Mouse (Mus musculus) large intestine, adult 2 months (tissue): ENCODE results near the gene Grid1. TPM values are rescaled to one million over a fixed set of nuclear protein-coding genes. Genes with fewer than 3 reads are reported as not detected.

Source experiments
- DNase-seq: peaks from one replicate; pipeline ENCODE4 v3.0.0-alpha.2; 2012; ENCODE audit warnings: low read depth, low spot score
- WGBS: fragments of 180-500 bp; shearing (Covaris S2); methylation state at CpG from one replicate; pipeline ENCODE4 v1.1.7; 2018; 5-methylcytosine and 5-hydroxymethylcytosine counted together
- polyA plus RNA-seq: library from polyadenylated mRNA; depleted of rRNA; stranded (reverse); fragments of >200 nt; gene quantifications from 2 replicates; pipeline ENCODE4 v1.2.3, GENCODE M21; 2012

Grid1 gene
- polyA plus RNA-seq, 1 experiment, result 0.01 TPM

- no peak for DNase-seq
- 35% methylated on average over 3 of the region's 3 CpGs for WGBS
These were observed 6.0 kb downstream of the Grid1 start for GRCm38 (mm10) chr14:34825902-34826301.

- 54% methylated on average over 6 of the region's 6 CpGs for WGBS
- no peak for DNase-seq
These were observed 9.9 kb downstream of the Grid1 start for GRCm38 (mm10) chr14:34829831-34830230.

DNA sequence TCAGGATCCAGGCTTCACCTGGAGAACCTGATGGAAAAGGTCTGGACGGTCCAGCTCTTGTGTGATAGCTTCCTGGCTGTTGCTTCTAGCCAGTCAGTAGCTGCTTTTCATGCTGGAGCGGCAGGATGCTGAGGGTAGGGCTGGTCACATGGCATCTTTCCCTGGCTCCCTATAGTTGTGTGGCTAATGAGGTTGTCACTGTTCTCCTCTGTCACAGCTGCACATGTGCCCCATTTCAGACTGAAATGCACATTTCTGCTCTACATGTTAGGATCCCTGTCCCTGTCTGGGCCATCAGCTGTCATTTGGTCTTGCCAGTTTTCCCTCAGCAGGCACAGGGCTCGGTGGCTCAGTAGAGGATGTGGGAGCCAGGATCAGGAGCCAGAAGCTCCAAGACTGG lies 17.2 kb downstream of the Grid1 start:
- DNase-seq, result no peak
- WGBS, result 77% methylated on average over 3 of the region's 3 CpGs

GRCm38 (mm10) chr14:34838999-34839398 lies 19.1 kb downstream of the Grid1 start:
- WGBS, result 55% methylated on average over 6 of the region's 6 CpGs
- DNase-seq, result no peak

GRCm38 (mm10) chr14:34839898-34840297 lies 20.0 kb downstream of the Grid1 start:
- WGBS, result 87% methylated on average over 4 of the region's 4 CpGs
- no peak for DNase-seq

GRCm38 (mm10) chr14:34843579-34843978 lies 23.7 kb downstream of the Grid1 start:
- WGBS, result 66% methylated on average over 5 of the region's 5 CpGs
- DNase-seq, result no peak

DNA sequence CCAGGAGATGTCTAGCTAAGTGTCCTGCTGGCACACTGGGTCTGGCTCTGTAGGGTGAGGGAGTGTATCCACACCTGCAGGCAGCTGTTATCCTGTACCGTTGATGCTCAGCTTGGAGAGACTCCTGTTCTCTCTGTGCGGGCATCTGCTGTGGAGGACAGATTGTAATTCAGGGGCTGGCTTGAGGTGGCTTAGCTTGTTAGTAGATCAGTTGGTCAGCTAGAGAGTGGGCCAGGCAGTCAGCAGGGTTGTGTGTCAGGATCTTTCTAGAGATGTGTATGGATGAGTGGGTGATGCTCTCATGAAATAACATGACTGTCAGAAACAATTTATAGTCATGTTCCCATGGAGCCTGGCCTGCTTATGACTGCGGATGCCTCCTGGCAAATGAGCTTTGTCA lies 24.3 kb downstream of the Grid1 start:
- DNase-seq, result no peak
- WGBS, result 85% methylated on average over 3 of the region's 3 CpGs

DNA sequence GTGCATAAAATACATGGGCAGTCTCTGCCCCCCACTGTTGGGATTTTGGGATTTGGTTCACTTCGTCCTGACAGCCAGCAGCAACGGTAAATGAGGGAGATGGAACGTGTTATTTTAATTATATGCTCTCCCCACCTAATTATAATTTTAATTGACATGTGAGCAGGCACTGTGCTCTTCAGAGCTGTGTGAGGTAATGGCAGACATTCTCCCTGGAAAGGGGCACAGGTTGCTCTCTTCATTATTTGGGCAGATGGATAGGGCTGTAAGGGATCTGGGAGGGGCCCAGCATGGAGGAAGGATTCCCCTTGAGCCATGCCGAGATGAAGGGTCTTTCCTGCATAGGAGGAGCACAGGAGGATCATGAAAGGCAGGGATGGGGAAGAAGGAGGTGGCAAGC lies 26.9 kb downstream of the Grid1 start:
- WGBS, result 65% methylated on average over 4 of the region's 4 CpGs
- DNase-seq, result no peak

DNA sequence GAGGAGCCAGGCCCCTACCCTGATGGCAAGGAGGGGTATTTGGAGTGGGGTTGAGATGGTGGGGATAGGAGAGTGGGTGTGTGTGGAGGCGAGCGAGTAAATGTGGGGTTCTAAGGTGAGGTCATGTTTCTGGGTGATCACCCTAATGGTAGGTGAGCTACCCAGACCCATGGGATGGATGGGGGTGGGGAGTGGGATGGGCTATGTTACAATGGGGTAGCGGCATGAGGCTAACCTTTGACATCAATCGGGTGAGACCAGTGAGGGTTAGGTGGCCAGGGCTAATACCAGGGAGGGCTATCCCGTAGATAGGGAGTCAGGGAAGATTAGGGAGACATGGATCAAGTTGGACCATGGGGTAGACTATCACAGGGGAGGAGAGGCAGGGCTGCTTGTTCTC lies 27.7 kb downstream of the Grid1 start:
- WGBS, result 86% methylated on average over 5 of the region's 5 CpGs
- DNase-seq, result no peak

DNA sequence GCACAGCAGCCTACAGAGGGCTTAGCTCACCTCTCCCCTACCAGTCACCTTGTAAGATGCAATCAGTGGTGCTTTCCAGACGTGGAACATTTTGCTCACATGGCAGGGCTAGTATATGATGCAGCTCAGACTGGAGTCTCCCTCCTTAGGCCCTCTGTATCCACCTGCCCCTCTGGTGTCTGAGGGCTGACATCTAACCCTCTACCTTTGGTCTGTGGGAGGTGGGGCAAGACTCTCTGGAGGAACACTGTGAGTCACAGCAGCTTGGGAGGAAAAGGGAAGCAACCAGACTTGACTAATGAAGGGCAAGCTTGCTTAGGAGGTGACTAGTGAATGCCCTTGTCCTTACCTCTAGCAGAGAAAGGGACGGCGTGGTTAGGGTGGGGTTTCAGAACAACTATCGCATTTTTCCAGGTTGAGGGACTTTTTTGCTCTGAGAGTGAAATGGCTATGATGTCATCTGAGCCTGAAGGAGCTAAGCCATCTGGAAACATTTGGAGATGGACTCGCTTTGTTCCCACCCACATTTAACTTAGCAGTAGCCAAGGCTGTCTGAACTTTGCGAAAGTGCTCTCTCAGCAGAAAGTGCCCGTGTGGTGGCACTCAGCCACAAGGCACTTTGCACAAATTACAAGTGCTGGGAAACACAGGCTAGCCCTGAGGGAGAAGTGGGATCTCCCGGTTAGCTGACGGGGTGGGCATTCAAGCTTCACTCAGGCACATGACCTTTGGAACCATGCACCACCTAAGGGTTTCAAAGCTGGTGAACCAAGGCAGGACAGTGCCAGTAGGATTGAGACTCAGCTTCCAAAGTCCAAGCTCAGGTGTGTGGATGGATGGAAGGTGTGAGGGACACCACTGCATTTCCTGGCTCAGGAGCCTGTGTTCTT lies 41.2 kb downstream of the Grid1 start:
- DNase-seq, result no peak
- WGBS, result 69% methylated on average over 9 of the region's 9 CpGs

DNA sequence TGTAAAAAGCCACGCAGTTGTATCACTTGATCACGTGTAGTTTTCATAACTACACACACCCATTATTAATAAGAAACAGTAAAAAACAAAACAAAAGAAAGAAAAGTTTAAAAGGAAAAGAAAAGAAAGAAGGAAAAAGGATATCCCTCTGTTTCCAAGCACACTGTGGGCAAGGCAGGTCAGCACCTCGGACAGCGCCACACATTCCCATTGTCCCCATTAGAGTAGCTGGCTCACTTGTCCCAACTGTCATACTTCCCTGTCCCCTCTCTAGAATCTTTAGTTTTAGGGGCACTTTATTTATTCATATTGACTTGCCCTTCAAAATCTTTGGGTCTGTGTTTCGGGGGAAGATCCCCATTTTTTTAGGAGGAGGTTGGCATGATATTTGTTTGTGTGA lies 47.4 kb downstream of the Grid1 start:
- WGBS, result 21% methylated on average over 5 of the region's 5 CpGs
- DNase-seq, result no peak

- DNase-seq, result no peak
- WGBS, result 76% methylated on average over 6 of the region's 6 CpGs
These were observed 48.8 kb downstream of the Grid1 start for GRCm38 (mm10) chr14:34868513-34869260.

GRCm38 (mm10) chr14:34879996-34880395 lies 60.1 kb downstream of the Grid1 start:
- WGBS, result 26% methylated on average over 6 of the region's 6 CpGs
- DNase-seq, result no peak

GRCm38 (mm10) chr14:34880431-34881421 lies 60.8 kb downstream of the Grid1 start:
- WGBS, result 24% methylated on average over 8 of the region's 8 CpGs
- DNase-seq, result no peak

DNA sequence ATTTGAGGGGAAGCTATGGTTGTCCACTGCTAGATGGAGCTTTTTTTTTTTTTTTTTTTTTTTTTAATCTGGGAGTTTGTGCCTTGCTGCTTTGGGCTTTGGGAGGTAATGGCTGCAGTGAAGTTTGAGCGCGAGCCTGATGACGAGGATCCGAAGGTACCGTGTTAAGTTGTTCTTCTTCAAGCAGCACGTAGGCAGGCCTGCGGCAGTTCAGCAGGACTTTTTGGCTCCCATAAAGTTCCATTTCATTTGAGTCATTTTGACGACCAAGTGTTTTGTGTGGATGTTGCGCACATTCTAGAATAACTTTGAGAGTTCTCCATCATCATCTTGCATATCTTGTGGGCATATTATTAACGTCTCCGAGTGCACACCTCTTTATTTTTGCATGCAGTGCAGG lies 64.3 kb downstream of the Grid1 start:
- no peak for DNase-seq
- 92% methylated on average over 11 of the region's 11 CpGs for WGBS

GRCm38 (mm10) chr14:34884611-34885010 lies 64.7 kb downstream of the Grid1 start:
- WGBS, result 85% methylated on average over 3 of the region's 3 CpGs
- DNase-seq, result no peak

DNA sequence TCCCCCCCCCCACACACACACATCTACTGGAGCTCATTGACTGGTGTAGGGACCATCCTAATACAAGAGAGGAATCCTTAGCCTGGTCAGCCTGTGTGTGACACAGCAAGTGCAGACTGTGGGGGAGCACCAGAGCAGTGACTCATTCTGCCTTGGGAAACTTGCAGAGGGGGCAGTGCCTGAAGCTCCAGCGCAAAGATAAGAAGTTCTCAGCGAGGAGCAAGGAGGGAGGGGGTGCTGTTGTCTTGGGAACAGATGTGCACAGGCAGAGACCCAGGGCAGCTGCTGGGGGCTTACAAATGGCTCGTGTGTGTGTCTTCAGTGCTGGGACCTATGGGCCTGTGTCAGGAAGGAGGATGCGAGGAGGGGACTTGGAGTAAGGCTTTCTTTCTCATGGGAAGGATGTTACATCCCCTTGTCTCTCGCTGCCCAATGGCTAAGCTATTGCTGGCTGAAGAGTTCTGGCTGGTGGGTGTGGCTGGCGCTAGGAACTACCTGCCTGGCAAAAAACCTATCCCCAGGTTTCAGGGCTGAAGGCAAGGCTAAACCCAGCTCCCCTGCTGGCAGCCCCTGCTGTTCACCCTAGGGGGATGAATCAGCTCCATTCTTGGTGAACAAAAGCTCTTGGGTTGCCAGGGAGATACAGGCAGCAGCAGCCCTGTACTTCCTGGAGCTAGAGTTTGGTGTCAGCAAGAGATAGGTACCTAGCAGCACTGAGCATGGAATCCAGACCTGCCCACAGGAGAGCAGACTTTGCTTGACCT lies 72.0 kb downstream of the Grid1 start:
- WGBS, result 18% methylated on average over 6 of the region's 6 CpGs

DNA sequence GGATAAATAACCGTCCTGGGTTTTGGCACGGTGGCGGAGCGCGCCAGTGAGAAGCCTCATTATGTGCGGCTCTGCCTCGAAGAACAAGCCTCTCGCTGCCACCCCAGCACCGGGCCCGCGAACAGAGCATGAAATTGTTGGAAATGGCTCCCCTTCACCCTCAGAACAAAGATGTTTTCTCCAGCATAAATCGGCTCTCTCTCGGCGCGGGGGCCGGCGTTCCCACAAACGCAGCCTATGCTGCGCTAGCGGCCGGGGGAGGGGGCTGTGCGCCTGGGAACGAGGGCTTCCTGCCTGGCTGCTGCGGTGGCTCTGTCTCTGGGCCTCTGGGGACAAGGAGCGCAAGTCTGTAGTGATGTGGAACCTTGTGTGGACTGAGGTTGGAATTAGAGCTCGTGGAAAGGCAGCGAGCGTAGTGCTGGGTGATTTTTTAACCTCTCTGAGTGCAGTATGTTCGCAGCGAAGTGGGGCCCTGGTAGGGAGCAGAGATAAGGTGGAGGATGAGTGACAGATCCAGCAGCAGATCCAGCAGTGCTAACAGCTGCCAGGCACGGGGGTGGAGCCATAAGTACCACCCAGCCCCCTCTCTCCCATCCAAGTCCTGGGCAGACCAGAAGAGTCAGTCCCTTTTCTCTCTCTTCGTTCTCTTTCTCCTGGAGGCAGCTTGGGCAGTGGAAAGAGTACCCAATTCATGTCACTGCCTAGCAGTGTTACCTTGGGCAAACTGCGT lies 76.5 kb downstream of the Grid1 start:
- 8% methylated on average over 33 of the region's 33 CpGs for WGBS
- DNase-seq, result no peak

More for the DNA sequence above, 72.0 kb downstream of the Grid1 start:
- DNase-seq, result no peak
